Mouse (Mus musculus) E14TG2a.4 (cell line): ENCODE data around the gene Nans.

ENCODE experiments used
- CTCF ChIP-seq: conservative IDR thresholded peaks from 2 replicates; pipeline ENCODE4 v1.5.1; 2014; ENCODE audit warnings: low read length
- NANOG ChIP-seq: IDR thresholded peaks from 2 replicates; pipeline ENCODE4 v1.6.1; 2014; ENCODE audit warnings: borderline replicate concordance, low read length, mixed read lengths

DNA sequence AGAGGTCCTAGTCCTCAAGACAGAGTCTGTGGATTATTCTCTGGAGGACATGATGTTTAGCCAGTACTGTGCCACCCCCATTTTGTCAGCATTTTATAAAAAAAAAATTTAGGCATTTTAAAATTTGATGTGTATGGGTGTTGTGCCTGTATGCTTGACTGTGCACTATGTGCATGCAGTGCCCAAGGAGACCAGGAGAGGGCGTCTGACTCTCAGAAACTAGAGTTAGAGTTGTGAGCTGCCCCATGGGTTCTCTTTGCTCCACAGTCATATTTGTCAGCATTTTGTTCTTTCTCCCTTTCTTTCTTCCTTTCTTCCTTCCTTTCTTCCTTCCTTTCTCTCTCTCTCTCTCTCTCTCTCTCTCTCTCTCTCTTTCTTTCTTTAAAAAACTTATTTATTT, 55.3 kb downstream of the Nans start:
- TF ChIP-seq CTCF (peak; percentile 74), NANOG (no peak)
